Mouse (Mus musculus) intestine, postnatal 0 days (tissue): ENCODE data around the gene Bcat2. TPM values are rescaled to one million over a fixed set of nuclear protein-coding genes. Genes with fewer than 3 reads are reported as not detected.
A peak's percentile ranks its signal among the peaks of the same experiment; 100 is the strongest.

Experiments used
- ATAC-seq: fragments of 200-750 bp; cut with Nextera tagmentation; 2 replicates; pipeline ENCODE4 v1.8.0; 2017; ENCODE audit warnings: mild to moderate bottlenecking, moderate TSS enrichment, moderate library complexity
- H3K27ac ChIP-seq: fragments of 300-500 bp; sonication (generic); 2 replicates; pipeline ENCODE4 v1.5.1; 2014; ENCODE audit warnings: mild to moderate bottlenecking, low read depth, low read length, moderate library complexity
- H3K27me3 ChIP-seq: fragments of 300-500 bp; sonication (generic); replicated peaks from 2 replicates; pipeline ENCODE4 v1.6.1; 2014; ENCODE audit warnings: low read length, mixed read lengths; ENCODE audit not compliant: control insufficient read depth, insufficient read depth
- H3K36me3 ChIP-seq: fragments of 300-500 bp; sonication (generic); 2 replicates; pipeline ENCODE4 v1.6.1; 2014; ENCODE audit warnings: mild to moderate bottlenecking, moderate library complexity; ENCODE audit not compliant: control insufficient read depth, insufficient read depth
- H3K4me1 ChIP-seq: fragments of 300-500 bp; sonication (generic); replicated peaks from 2 replicates; pipeline ENCODE4 v1.6.1; 2014; ENCODE audit warnings: antibody characterized with exemption, low read length, mixed read lengths; ENCODE audit not compliant: control insufficient read depth, insufficient read depth
- H3K4me2 ChIP-seq: fragments of 300-500 bp; sonication (generic); replicated peaks from 2 replicates; pipeline ENCODE4 v1.6.1; 2014; ENCODE audit warnings: low read depth, mild to moderate bottlenecking, moderate library complexity
- H3K4me3 ChIP-seq: fragments of 300-500 bp; sonication (generic); 2 replicates; pipeline ENCODE4 v1.5.1; 2014; ENCODE audit warnings: low read depth, low read length
- H3K9ac ChIP-seq: fragments of 300-500 bp; sonication (generic); 2 replicates; pipeline ENCODE4 v1.6.1; 2014; ENCODE audit warnings: mild to moderate bottlenecking, low read depth, low read length
- H3K9me3 ChIP-seq: fragments of 300-500 bp; sonication (generic); 2 replicates; pipeline ENCODE4 v1.6.1; 2016; ENCODE audit warnings: mixed run types; ENCODE audit not compliant: control insufficient read depth
- CTCF ChIP-seq: sonication (generic); IDR thresholded peaks from 2 replicates; pipeline ENCODE4 v1.5.1; 2016; ENCODE audit warnings: low read depth, mild to moderate bottlenecking, control low read depth, antibody characterized with exemption, moderate library complexity
- WGBS: fragments of 180-500 bp; shearing (Covaris S2); extraction: QIAGEN DNeasy Blood & Tissue Kit; methylation state at CpG from one replicate; pipeline ENCODE4 v1.1.7; 2014; 5-methylcytosine and 5-hydroxymethylcytosine counted together
- polyA plus RNA-seq: library from polyadenylated mRNA; unstranded; fragments of >200 nt; fragmentation: Nextera tagmentation; extraction: Ambion mirVana; gene quantifications from 2 replicates; pipeline ENCODE4 v1.2.1, GENCODE M21; 2015

Gene Bcat2
- polyA plus RNA-seq, 1 experiment from 2014 or later, result 18.6 TPM

- H3K9ac ChIP-seq, result peak overlapping the region; percentile 51
- peak overlapping the region; percentile 44 for H3K4me3 ChIP-seq
- H3K4me1 ChIP-seq, result no peaks in the 10 kb centered on the region; the same call in 1 of the 2 replicates
- H3K27me3 ChIP-seq, result peaks cover 73% of the 10 kb centered on the region
- peak overlapping the region; percentile 28; the same call in 1 of the 2 replicates for H3K27ac ChIP-seq
- TF ChIP-seq CTCF, result peak; percentile 94
- no peaks in the 10 kb centered on the region for H3K36me3 ChIP-seq
- peak; percentile 79 for ATAC-seq
- 2% methylated on average over 99 of the region's 105 CpGs for WGBS
- H3K9me3 ChIP-seq, result no peaks in the 10 kb centered on the region
- peak overlapping the region; percentile 78 for H3K4me2 ChIP-seq
These were observed 58.7 kb downstream of the Bcat2 start for GRCm38 (mm10) chr7:45628364-45629294.

GRCm38 (mm10) chr7:45630064-45630907 is 60.3 kb downstream of the Bcat2 start:
- no peak overlapping the region for H3K9ac ChIP-seq
- no peak overlapping the region for H3K4me3 ChIP-seq
- no peak overlapping the region for H3K4me2 ChIP-seq
- H3K36me3 ChIP-seq, result no peaks in the 10 kb centered on the region
- no peak for TF ChIP-seq CTCF
- WGBS, result 82% methylated on average over 23 of the region's 23 CpGs
- peaks cover 79% of the 10 kb centered on the region for H3K27me3 ChIP-seq
- no peak overlapping the region for H3K27ac ChIP-seq
- no peak for ATAC-seq
- H3K4me1 ChIP-seq, result no peaks in the 10 kb centered on the region; the same call in 1 of the 2 replicates
- no peaks in the 10 kb centered on the region for H3K9me3 ChIP-seq

- Histone ChIP-seq H3K4me3 (no peak overlapping the region; the same call in 1 of the 2 replicates), H3K4me2 (peak overlapping the region; percentile 30; the same call in 1 of the 2 replicates), H3K9me3 (no peaks in the 10 kb centered on the region), H3K36me3 (0 out of 2 replicates have a peak, but pooled peaks cover 2% of the 10 kb centered on the region), H3K27ac (no peak overlapping the region), H3K4me1 (no peaks in the 10 kb centered on the region; the same call in 1 of the 2 replicates), H3K9ac (no peak overlapping the region), H3K27me3 (peaks cover 62% of the 10 kb centered on the region)
- 44% methylated on average over 35 of the region's 35 CpGs for WGBS
- no peak for ATAC-seq
- peak; percentile 52 for TF ChIP-seq CTCF
These were observed 62.5 kb downstream of the Bcat2 start for GRCm38 (mm10) chr7:45632499-45632898.

- no peak overlapping the region for H3K4me2 ChIP-seq
- peaks cover 50% of the 10 kb centered on the region for H3K27me3 ChIP-seq
- WGBS, result 82% methylated on average over 11 of the region's 11 CpGs
- no peaks in the 10 kb centered on the region for H3K4me1 ChIP-seq
- H3K36me3 ChIP-seq, result 0 out of 2 replicates have a peak, but pooled peaks cover 2% of the 10 kb centered on the region
- H3K27ac ChIP-seq, result no peak overlapping the region
- no peak overlapping the region for H3K9ac ChIP-seq
- no peak for TF ChIP-seq CTCF
- no peak for ATAC-seq
- no peak overlapping the region for H3K4me3 ChIP-seq
- no peaks in the 10 kb centered on the region for H3K9me3 ChIP-seq
These were observed 65.2 kb downstream of the Bcat2 start for GRCm38 (mm10) chr7:45634946-45635681.

GRCm38 (mm10) chr7:45635711-45636688 is 66.0 kb downstream of the Bcat2 start:
- H3K4me3 ChIP-seq, result no peak overlapping the region
- no peak for TF ChIP-seq CTCF
- H3K4me1 ChIP-seq, result no peaks in the 10 kb centered on the region
- 74% methylated on average over 15 of the region's 15 CpGs for WGBS
- H3K9me3 ChIP-seq, result no peaks in the 10 kb centered on the region
- H3K36me3 ChIP-seq, result 0 out of 2 replicates have a peak, but pooled peaks cover 2% of the 10 kb centered on the region
- H3K27me3 ChIP-seq, result peaks cover 46% of the 10 kb centered on the region
- ATAC-seq, result no peak
- H3K9ac ChIP-seq, result no peak overlapping the region
- H3K4me2 ChIP-seq, result no peak overlapping the region
- H3K27ac ChIP-seq, result no peak overlapping the region; the same call in none of the 2 replicates
